Mouse (Mus musculus) liver, postnatal 0 days (tissue): Measurements from ENCODE around the gene Zfp773.

Experiments
- CTCF ChIP-seq: sonication (generic); IDR thresholded peaks from 2 replicates; pipeline ENCODE4 v1.5.1; 2016; ENCODE audit warnings: antibody characterized with exemption, low read depth
- EP300 ChIP-seq: IDR thresholded peaks from 2 replicates; pipeline ENCODE4 v1.6.1; 2016; ENCODE audit warnings: antibody characterized with exemption, low read depth, mild to moderate bottlenecking

GRCm38 (mm10) chr7:7145991-7146608 is 9.5 kb upstream of the Zfp773 start:
- no peak for TF ChIP-seq CTCF
- TF ChIP-seq EP300, result no peak
